Mouse (Mus musculus) Patski (cell line): ENCODE measurements around the gene Gm3776. TPM values are rescaled to one million over a fixed set of nuclear protein-coding genes. Genes with fewer than 3 reads are reported as not detected.
"Not testable (repeated sequence)": the region's sequence is repeated elsewhere in the genome, so short reads cannot be mapped to it uniquely, and the experiment has no call there.

ENCODE experiments used
- ATAC-seq: fragments of 100-300 bp; one replicate; pipeline ENCODE4 v1.8.0; 2021
- CTCF ChIA-PET: fragments of 350-600 bp; sonication (Branson Sonifier 250); formaldehyde crosslinking; loops from one replicate; lab custom pipeline; 2022; ENCODE audit warnings: inconsistent platforms; lab: Charles Lee
- POLR2A ChIA-PET: fragments of 350-600 bp; sonication (Branson Sonifier 250); formaldehyde crosslinking; loops from one replicate; lab custom pipeline; 2022; ENCODE audit warnings: antibody characterized with exemption, inconsistent platforms; lab: Charles Lee
- DNase-seq: peaks from one replicate; pipeline ENCODE4 v3.0.0-alpha.2; 2011; ENCODE audit warnings: low read depth, low spot score
- H3K27me3 ChIP-seq: fragments of 371-371 bp; one replicate; pipeline ENCODE4 v1.5.1; 2021
- CTCF ChIP-seq: fragments of 100-300 bp; IDR thresholded peaks from one replicate; pipeline ENCODE4 v1.5.1; 2021
- in situ Hi-C: fragments of 300-500 bp; cut with MboI; formaldehyde crosslinking; loops from 3 replicates; pipeline ENCODE4 v1.11.1; 2018; ENCODE audit warnings: low pct_unique_long_range_greater_than_20kb, mixed read lengths
- polyA plus RNA-seq: library from polyadenylated mRNA; unstranded; gene quantifications from one replicate; pipeline ENCODE4 v1.2.3, GENCODE M21; 2021

Gene Gm3776
- polyA plus RNA-seq, 1 experiment from 2014 or later: 0.51 TPM

- H3K27me3 ChIP-seq: no peaks in the 10 kb centered on the region
- no peak for TF ChIP-seq CTCF
- DNase-seq (no peak), ATAC-seq (peak; percentile 40)
- ChIA-PET CTCF (no interaction called here), POLR2A (no interaction called here)
- in situ Hi-C loops: no loop called here
Measured at GRCm38 (mm10) chr9:78225304-78225703, 31.6 kb upstream of the Gm3776 start.

- TF ChIP-seq CTCF: no peak
- POLR2A ChIA-PET: no interaction called here
- in situ Hi-C loops: no loop called here
- no peak for DNase-seq
- H3K27me3 ChIP-seq: no peaks in the 10 kb centered on the region
- CTCF ChIA-PET: no interaction called here
- no peak for ATAC-seq
Measured at GRCm38 (mm10) chr9:78228122-78228521, 28.8 kb upstream of the Gm3776 start.

GRCm38 (mm10) chr9:78229658-78230057 lies 27.3 kb upstream of the Gm3776 start:
- POLR2A ChIA-PET, in situ Hi-C loops, DNase-seq, H3K27me3 ChIP-seq, CTCF ChIA-PET: not testable (repeated sequence)
- peak; percentile 66 for ATAC-seq

- H3K27me3 ChIP-seq, in situ Hi-C loops, DNase-seq, CTCF ChIA-PET, ATAC-seq, POLR2A ChIA-PET: not testable (repeated sequence)
Measured at GRCm38 (mm10) chr9:78230461-78230860, 26.5 kb upstream of the Gm3776 start, which contains the start of gene Gsta1. Gene Gsta1 (plus strand): TSS chr9:78230656.

DNA sequence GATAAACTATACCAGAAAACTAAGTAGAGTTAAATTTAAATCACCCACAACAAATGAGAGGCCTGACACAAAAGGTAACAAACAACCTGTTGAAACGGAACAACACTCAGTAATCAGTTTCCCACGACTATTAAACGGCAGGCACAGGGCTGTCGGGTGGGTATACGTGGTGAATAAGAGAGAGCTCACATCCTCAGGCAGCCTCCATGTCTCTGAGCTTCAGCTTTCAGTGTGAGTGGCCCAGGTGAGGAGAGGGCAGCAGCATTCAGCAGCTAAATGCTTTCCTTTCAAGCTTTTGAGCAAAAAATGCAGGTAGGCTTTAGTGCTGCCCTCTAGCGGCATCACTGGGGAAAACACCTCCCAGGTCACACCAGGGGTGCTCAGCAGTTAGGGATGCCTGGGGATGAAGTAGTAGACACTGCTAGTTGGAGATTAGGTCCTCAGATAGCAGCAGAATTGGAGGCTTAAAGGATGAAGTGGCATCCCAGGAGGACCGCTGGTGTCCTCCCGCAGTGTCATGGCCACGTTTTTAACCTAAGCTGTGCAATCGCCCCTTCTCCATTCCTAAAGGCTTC lies 23.7 kb upstream of the Gm3776 start:
- POLR2A ChIA-PET, DNase-seq, ATAC-seq, in situ Hi-C loops, CTCF ChIA-PET, H3K27me3 ChIP-seq: not testable (repeated sequence)

GRCm38 (mm10) chr9:78255683-78256470 lies 1.1 kb upstream of the Gm3776 start:
- peak; percentile 13 for DNase-seq
- in situ Hi-C loops, POLR2A ChIA-PET, CTCF ChIA-PET, H3K27me3 ChIP-seq: not testable (repeated sequence)
- ATAC-seq: peak; percentile 87

GRCm38 (mm10) chr9:78259688-78260087 lies 2.8 kb downstream of the Gm3776 start:
- H3K27me3 ChIP-seq, in situ Hi-C loops, POLR2A ChIA-PET, CTCF ChIA-PET, DNase-seq, ATAC-seq: not testable (repeated sequence)
- TF ChIP-seq CTCF: peak; percentile 64

- POLR2A ChIA-PET, CTCF ChIA-PET, in situ Hi-C loops, DNase-seq, ATAC-seq, H3K27me3 ChIP-seq: not testable (repeated sequence)
Measured at GRCm38 (mm10) chr9:78270945-78271344, 14.0 kb downstream of the Gm3776 start.

GRCm38 (mm10) chr9:78282002-78282711 lies 25.2 kb downstream of the Gm3776 start:
- in situ Hi-C loops, H3K27me3 ChIP-seq, CTCF ChIA-PET, POLR2A ChIA-PET, DNase-seq: not testable (repeated sequence)
- peak; percentile 91 for ATAC-seq

- in situ Hi-C loops, DNase-seq, CTCF ChIA-PET, POLR2A ChIA-PET, H3K27me3 ChIP-seq: not testable (repeated sequence)
- ATAC-seq: peak; percentile 69
Measured at GRCm38 (mm10) chr9:78289063-78289462, 32.1 kb downstream of the Gm3776 start.

GRCm38 (mm10) chr9:78289723-78290122 lies 32.8 kb downstream of the Gm3776 start, which contains the start of gene Gm10639:
Gene Gm10639 (plus strand): TSS chr9:78289923.
- in situ Hi-C loops, ATAC-seq: not testable (repeated sequence)

DNA sequence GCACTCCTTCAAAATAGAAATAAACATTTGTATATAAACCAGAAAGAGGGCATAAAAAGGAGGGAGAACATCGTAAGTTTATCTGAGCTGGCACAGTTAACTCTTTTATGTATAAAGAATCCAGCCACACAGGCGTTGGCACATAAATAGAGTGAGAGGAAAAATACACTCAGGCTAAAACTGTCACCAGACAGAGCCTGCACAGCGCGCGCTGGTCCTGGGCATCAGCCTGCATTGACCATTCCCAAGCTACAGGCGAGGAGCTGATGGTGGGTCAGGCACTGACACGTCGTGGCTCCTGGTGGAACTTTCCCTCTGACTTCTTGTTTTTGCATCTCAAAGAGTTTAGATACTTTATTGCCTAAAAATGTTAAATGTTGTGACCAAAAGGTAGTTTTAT lies 35.5 kb downstream of the Gm3776 start:
- CTCF ChIA-PET, H3K27me3 ChIP-seq, in situ Hi-C loops, ATAC-seq, POLR2A ChIA-PET, DNase-seq: not testable (repeated sequence)

More at GRCm38 (mm10) chr9:78289723-78290122, 32.8 kb downstream of the Gm3776 start, which contains the start of gene Gm10639:
- POLR2A ChIA-PET, DNase-seq, CTCF ChIA-PET, H3K27me3 ChIP-seq: not testable (repeated sequence)

GRCm38 (mm10) chr9:78293683-78294082 lies 36.8 kb downstream of the Gm3776 start:
- POLR2A ChIA-PET, CTCF ChIA-PET, ATAC-seq, in situ Hi-C loops, H3K27me3 ChIP-seq, DNase-seq: not testable (repeated sequence)

DNA sequence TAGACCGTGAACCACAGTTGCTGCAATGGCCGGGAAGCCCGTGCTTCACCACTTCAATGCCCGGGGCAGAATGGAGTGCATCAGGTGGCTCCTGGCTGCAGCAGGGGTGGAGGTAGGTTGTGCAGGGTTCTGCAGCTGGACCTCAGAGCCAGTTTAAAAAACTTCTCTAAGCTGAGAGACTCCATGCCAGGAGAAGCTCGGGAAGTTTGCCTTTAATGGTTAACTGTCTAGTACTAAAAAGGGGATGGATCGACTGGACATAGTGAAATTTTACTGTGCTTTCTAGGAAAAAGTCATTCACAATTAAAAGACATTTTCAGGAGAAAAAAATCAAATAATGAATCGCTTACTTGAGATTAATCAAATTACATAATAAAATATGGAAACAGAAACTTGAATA lies 37.9 kb downstream of the Gm3776 start:
- CTCF ChIA-PET, DNase-seq, in situ Hi-C loops, H3K27me3 ChIP-seq, POLR2A ChIA-PET, ATAC-seq: not testable (repeated sequence)
